Mouse (Mus musculus): Measurements from ENCODE around the gene Dock2. TPM values are rescaled to one million over a fixed set of nuclear protein-coding genes. Genes with fewer than 3 reads are reported as not detected.

Gene Dock2
- total and polyA plus RNA-seq, 2 experiments from 2014 or later, result 0.57 to 1.6 TPM

GRCm38 (mm10) chr11:34397661-34398060 lies 386.0 kb downstream of the Dock2 start:
- no peak for TF ChIP-seq CTCF (IDR thresholded peaks at IDR 0.05)
- H3K4me3 ChIP-seq (ENCODE audit: low read depth, low read length), result no peak overlapping the region
- ATAC-seq (ENCODE audit: low FRiP score), result no peak
- H3K36me3 ChIP-seq (ENCODE audit: insufficient read depth, low read length), result no peaks in the 10 kb centered on the region
- no peak for DNase-seq (ENCODE audit: low spot score)
- no peak overlapping the region for H3K27ac ChIP-seq (ENCODE audit: low read depth, low read length)
- no peak overlapping the region for H3K9ac ChIP-seq (replicated peaks; ENCODE audit: low read length, poor library complexity, severe bottlenecking)
- H3K4me1 ChIP-seq (ENCODE audit: insufficient read depth, low read length), result no peaks in the 10 kb centered on the region
- H3K9me3 ChIP-seq (ENCODE audit: low read length), result no peaks in the 10 kb centered on the region
- H3K4me2 ChIP-seq (ENCODE audit: low read depth, low read length, poor library complexity, severe bottlenecking), result no peak overlapping the region
- 93% methylated on average over 5 of the region's 5 CpGs for WGBS
- no peaks in the 10 kb centered on the region for H3K27me3 ChIP-seq (ENCODE audit: insufficient read depth, low read length)

DNA sequence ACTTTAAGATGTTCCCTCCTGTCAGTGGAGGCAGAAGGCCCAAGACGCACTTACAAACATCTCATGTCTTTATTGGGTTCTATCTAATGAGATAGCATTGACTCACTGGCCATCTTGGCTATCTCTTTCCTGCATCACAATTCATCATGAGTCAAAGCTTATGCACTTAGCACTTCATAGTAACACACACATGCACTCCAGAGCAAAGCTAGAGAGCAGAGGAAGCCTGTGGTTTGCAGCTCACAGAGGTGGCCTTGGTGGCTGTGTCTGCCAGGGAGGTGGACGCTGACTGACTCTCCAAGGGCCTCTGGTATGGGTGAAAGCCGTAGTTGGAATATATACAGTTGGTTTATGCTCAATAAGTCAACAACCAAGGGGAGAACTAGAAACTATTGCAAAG lies 387.9 kb downstream of the Dock2 start:
- H3K4me1 ChIP-seq (ENCODE audit: insufficient read depth, low read length), result no peaks in the 10 kb centered on the region
- 89% methylated on average over 3 of the region's 3 CpGs for WGBS
- ATAC-seq (ENCODE audit: low FRiP score) (no peak), DNase-seq (ENCODE audit: low spot score) (no peak)
- TF ChIP-seq CTCF (IDR thresholded peaks at IDR 0.05), result no peak
- no peak overlapping the region for H3K9ac ChIP-seq (replicated peaks; ENCODE audit: low read length, poor library complexity, severe bottlenecking)
- no peak overlapping the region for H3K27ac ChIP-seq (ENCODE audit: low read depth, low read length)
- H3K4me3 ChIP-seq (ENCODE audit: low read depth, low read length), result no peak overlapping the region
- H3K9me3 ChIP-seq (ENCODE audit: low read length), result no peaks in the 10 kb centered on the region
- no peak overlapping the region for H3K4me2 ChIP-seq (ENCODE audit: low read depth, low read length, poor library complexity, severe bottlenecking)
- no peaks in the 10 kb centered on the region for H3K27me3 ChIP-seq (ENCODE audit: insufficient read depth, low read length)
- no peaks in the 10 kb centered on the region for H3K36me3 ChIP-seq (ENCODE audit: insufficient read depth, low read length)

- H3K9me3 ChIP-seq (ENCODE audit: low read length), result no peaks in the 10 kb centered on the region
- H3K27me3 ChIP-seq (ENCODE audit: insufficient read depth, low read length), result no peaks in the 10 kb centered on the region
- no peaks in the 10 kb centered on the region for H3K36me3 ChIP-seq (ENCODE audit: insufficient read depth, low read length)
- H3K4me1 ChIP-seq (ENCODE audit: insufficient read depth, low read length), result no peaks in the 10 kb centered on the region
- 63% methylated on average over 4 of the region's 4 CpGs for WGBS
- H3K4me2 ChIP-seq (ENCODE audit: low read depth, low read length, poor library complexity, severe bottlenecking), result no peak overlapping the region
- DNase-seq (ENCODE audit: low spot score), result no peak
- H3K27ac ChIP-seq (ENCODE audit: low read depth, low read length), result no peak overlapping the region
- no peak overlapping the region for H3K4me3 ChIP-seq (ENCODE audit: low read depth, low read length)
- TF ChIP-seq CTCF (IDR thresholded peaks at IDR 0.05), result peak; percentile 37
- no peak overlapping the region for H3K9ac ChIP-seq (replicated peaks; ENCODE audit: low read length, poor library complexity, severe bottlenecking)
- no peak for ATAC-seq (ENCODE audit: low FRiP score)
Observed at GRCm38 (mm10) chr11:34392105-34392504, 391.6 kb downstream of the Dock2 start.

- H3K36me3 ChIP-seq (ENCODE audit: insufficient read depth, low read length), result no peaks in the 10 kb centered on the region
- DNase-seq (ENCODE audit: low spot score), result no peak
- H3K4me1 ChIP-seq (ENCODE audit: insufficient read depth, low read length), result no peaks in the 10 kb centered on the region
- H3K9ac ChIP-seq (replicated peaks; ENCODE audit: low read length, poor library complexity, severe bottlenecking), result no peak overlapping the region
- no peak overlapping the region for H3K27ac ChIP-seq (ENCODE audit: low read depth, low read length)
- 85% methylated on average over 6 of the region's 6 CpGs for WGBS
- H3K27me3 ChIP-seq (ENCODE audit: insufficient read depth, low read length), result no peaks in the 10 kb centered on the region
- no peak for ATAC-seq (ENCODE audit: low FRiP score)
- no peaks in the 10 kb centered on the region for H3K9me3 ChIP-seq (ENCODE audit: low read length)
- no peak overlapping the region for H3K4me2 ChIP-seq (ENCODE audit: low read depth, low read length, poor library complexity, severe bottlenecking)
- H3K4me3 ChIP-seq (ENCODE audit: low read depth, low read length), result no peak overlapping the region
- TF ChIP-seq CTCF (IDR thresholded peaks at IDR 0.05), result no peak
Observed at GRCm38 (mm10) chr11:34389261-34390116, 394.2 kb downstream of the Dock2 start.

DNA sequence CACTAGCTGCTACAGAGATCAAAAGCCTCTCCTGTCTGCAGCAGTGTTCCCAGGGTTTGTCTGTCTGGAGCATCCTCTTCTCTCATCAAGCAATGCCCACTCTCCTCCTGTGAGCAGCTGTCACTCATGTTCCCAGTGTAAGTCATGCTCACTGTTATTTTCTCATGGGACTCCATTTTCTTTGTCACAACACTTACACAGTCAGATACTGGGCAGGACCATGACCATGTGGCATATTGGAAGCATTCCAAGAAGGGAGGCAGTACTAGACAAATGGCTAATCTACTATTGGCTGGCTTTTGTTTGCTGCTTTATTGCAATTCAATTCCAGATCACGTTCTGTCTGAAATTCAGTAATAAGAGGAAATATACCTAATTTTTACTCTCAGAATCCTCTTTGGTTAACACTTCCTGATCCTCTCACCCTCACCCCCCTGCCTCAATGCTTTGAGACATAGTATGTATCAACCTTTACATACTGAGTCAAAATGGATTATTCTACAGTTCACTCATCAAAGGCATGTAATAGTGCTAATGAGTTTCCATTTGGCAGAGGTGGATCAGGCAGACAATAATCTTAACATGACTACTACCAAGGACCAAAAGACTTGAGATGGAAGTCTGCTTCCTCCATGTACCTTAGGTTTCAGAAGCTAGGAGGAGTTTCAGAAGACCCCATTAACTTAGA lies 398.5 kb downstream of the Dock2 start:
- Histone ChIP-seq H3K27me3 (ENCODE audit: insufficient read depth, low read length) (no peaks in the 10 kb centered on the region), H3K4me3 (ENCODE audit: low read depth, low read length) (no peak overlapping the region), H3K9me3 (ENCODE audit: low read length) (no peaks in the 10 kb centered on the region), H3K4me1 (ENCODE audit: insufficient read depth, low read length) (no peaks in the 10 kb centered on the region), H3K27ac (ENCODE audit: low read depth, low read length) (no peak overlapping the region), H3K36me3 (ENCODE audit: insufficient read depth, low read length) (no peaks in the 10 kb centered on the region), H3K4me2 (ENCODE audit: low read depth, low read length, poor library complexity, severe bottlenecking) (no peak overlapping the region), H3K9ac (replicated peaks; ENCODE audit: low read length, poor library complexity, severe bottlenecking) (no peak overlapping the region)
- 39% methylated on average over 1 of the region's 1 CpGs for WGBS
- no peak for TF ChIP-seq CTCF (IDR thresholded peaks at IDR 0.05)
- no peak for ATAC-seq (ENCODE audit: low FRiP score)
- peak; percentile 63 for DNase-seq (ENCODE audit: low spot score)

- no peaks in the 10 kb centered on the region for H3K27me3 ChIP-seq (ENCODE audit: insufficient read depth, low read length)
- no peaks in the 10 kb centered on the region for H3K4me1 ChIP-seq (ENCODE audit: insufficient read depth, low read length)
- ATAC-seq (ENCODE audit: low FRiP score) (no peak), DNase-seq (ENCODE audit: low spot score) (no peak)
- no peak overlapping the region for H3K27ac ChIP-seq (ENCODE audit: low read depth, low read length)
- H3K4me3 ChIP-seq (ENCODE audit: low read depth, low read length), result no peak overlapping the region
- TF ChIP-seq CTCF (IDR thresholded peaks at IDR 0.05), result no peak
- H3K4me2 ChIP-seq (ENCODE audit: low read depth, low read length, poor library complexity, severe bottlenecking), result no peak overlapping the region
- 73% methylated on average over 4 of the region's 4 CpGs for WGBS
- no peaks in the 10 kb centered on the region for H3K9me3 ChIP-seq (ENCODE audit: low read length)
- no peak overlapping the region for H3K9ac ChIP-seq (replicated peaks; ENCODE audit: low read length, poor library complexity, severe bottlenecking)
- no peaks in the 10 kb centered on the region for H3K36me3 ChIP-seq (ENCODE audit: insufficient read depth, low read length)
Observed at GRCm38 (mm10) chr11:34384178-34384577, 399.5 kb downstream of the Dock2 start.

Measured in midbrain, postnatal 0 days (tissue).